Mouse (Mus musculus) kidney, postnatal 0 days (tissue): ENCODE measurements around the gene Cntnap2. TPM values are rescaled to one million over a fixed set of nuclear protein-coding genes. Genes with fewer than 3 reads are reported as not detected.
"Not testable (repeated sequence)": the region's sequence is repeated elsewhere in the genome, so short reads cannot be mapped to it uniquely, and the experiment has no call there.

Source experiments
- ATAC-seq: fragments of 200-750 bp; cut with Nextera tagmentation; replicated peaks from 2 replicates; pipeline ENCODE4 v1.8.0; 2017; ENCODE audit warnings: low read depth, moderate number of reproducible peaks, moderate TSS enrichment, moderate library complexity; ENCODE audit not compliant: low FRiP score
- DNase-seq: peaks from one replicate; pipeline ENCODE4 v3.0.0-alpha.2; 2016; ENCODE audit warnings: low spot score
- H3K27ac ChIP-seq: fragments of 300-500 bp; sonication (generic); 2 replicates; pipeline ENCODE4 v1.5.1; 2014; ENCODE audit warnings: mild to moderate bottlenecking
- H3K27me3 ChIP-seq: fragments of 300-500 bp; sonication (generic); 2 replicates; pipeline ENCODE4 v1.6.1; 2014; ENCODE audit warnings: low read length, mixed read lengths; ENCODE audit not compliant: insufficient read depth
- H3K36me3 ChIP-seq: fragments of 300-500 bp; sonication (generic); 2 replicates; pipeline ENCODE4 v1.6.1; 2014; ENCODE audit warnings: low read length, mixed read lengths; ENCODE audit not compliant: insufficient read depth
- H3K4me1 ChIP-seq: fragments of 300-500 bp; sonication (generic); replicated peaks from 2 replicates; pipeline ENCODE4 v1.6.1; 2014; ENCODE audit warnings: antibody characterized with exemption, low read length, mixed read lengths; ENCODE audit not compliant: insufficient read depth
- H3K4me2 ChIP-seq: fragments of 300-500 bp; sonication (generic); 2 replicates; pipeline ENCODE4 v1.6.1; 2014; ENCODE audit warnings: mild to moderate bottlenecking, low read length, moderate library complexity, mixed read lengths
- H3K4me3 ChIP-seq: fragments of 300-500 bp; sonication (generic); replicated peaks from 2 replicates; pipeline ENCODE4 v1.5.1; 2014; ENCODE audit warnings: low read depth, low read length
- H3K9ac ChIP-seq: fragments of 300-500 bp; sonication (generic); 2 replicates; pipeline ENCODE4 v1.6.1; 2014; ENCODE audit warnings: low read depth, low read length
- H3K9me3 ChIP-seq: fragments of 300-500 bp; sonication (generic); replicated peaks from 2 replicates; pipeline ENCODE4 v1.6.1; 2016; ENCODE audit warnings: low read length, inconsistent platforms, mixed read lengths
- CTCF ChIP-seq: IDR thresholded peaks from 2 replicates; pipeline ENCODE4 v1.5.1; 2016; ENCODE audit warnings: antibody characterized with exemption, low read depth, mild to moderate bottlenecking, moderate library complexity
- WGBS: fragments of 180-500 bp; shearing (Covaris S2); extraction: QIAGEN DNeasy Blood & Tissue Kit; methylation state at CpG from one replicate; pipeline ENCODE4 v1.1.7; 2014; 5-methylcytosine and 5-hydroxymethylcytosine counted together
- polyA plus RNA-seq: library from polyadenylated mRNA; unstranded; fragments of >200 nt; fragmentation: Nextera tagmentation; extraction: Ambion mirVana; gene quantifications from 2 replicates; pipeline ENCODE4 v1.2.1, GENCODE M21; 2015

Cntnap2 gene
- polyA plus RNA-seq, 1 experiment from 2014 or later = 2.8 TPM

- DNase-seq = no peak
- ATAC-seq = no peak
- Histone ChIP-seq H3K9ac (no peak overlapping the region), H3K36me3 (no peaks in the 10 kb centered on the region), H3K27me3 (no peaks in the 10 kb centered on the region), H3K4me2 (no peak overlapping the region), H3K27ac (no peak overlapping the region), H3K4me3 (no peak overlapping the region), H3K4me1 (no peaks in the 10 kb centered on the region), H3K9me3 (no peaks in the 10 kb centered on the region)
- WGBS = 84% methylated on average over 2 of the region's 2 CpGs
- TF ChIP-seq CTCF = no peak
Observed at GRCm38 (mm10) chr6:46450917-46451638, 1391.9 kb downstream of the Cntnap2 start.

GRCm38 (mm10) chr6:46472683-46473082 is 1413.5 kb downstream of the Cntnap2 start:
- WGBS = 70% methylated on average over 4 of the region's 4 CpGs
- no peaks in the 10 kb centered on the region for H3K9me3 ChIP-seq
- H3K36me3 ChIP-seq = no peaks in the 10 kb centered on the region
- H3K27me3 ChIP-seq = no peaks in the 10 kb centered on the region
- H3K4me2 ChIP-seq = no peak overlapping the region
- ATAC-seq (no peak), DNase-seq (no peak)
- H3K9ac ChIP-seq = no peak overlapping the region
- no peak overlapping the region for H3K4me3 ChIP-seq
- no peaks in the 10 kb centered on the region for H3K4me1 ChIP-seq
- no peak for TF ChIP-seq CTCF
- H3K27ac ChIP-seq = no peak overlapping the region

GRCm38 (mm10) chr6:46484392-46484791 is 1425.2 kb downstream of the Cntnap2 start:
- 68% methylated on average over 3 of the region's 3 CpGs for WGBS
- no peak overlapping the region for H3K27ac ChIP-seq
- no peak overlapping the region for H3K4me3 ChIP-seq
- H3K4me1 ChIP-seq = no peaks in the 10 kb centered on the region
- no peaks in the 10 kb centered on the region for H3K9me3 ChIP-seq
- ATAC-seq (no peak), DNase-seq (no peak)
- no peak overlapping the region for H3K9ac ChIP-seq
- H3K27me3 ChIP-seq = no peaks in the 10 kb centered on the region
- H3K4me2 ChIP-seq = no peak overlapping the region
- H3K36me3 ChIP-seq = no peaks in the 10 kb centered on the region
- TF ChIP-seq CTCF = no peak

GRCm38 (mm10) chr6:46502786-46503185 is 1443.6 kb downstream of the Cntnap2 start:
- 69% methylated on average over 1 of the region's 1 CpGs for WGBS
- Histone ChIP-seq H3K27ac (no peak overlapping the region), H3K4me2 (no peak overlapping the region), H3K9ac (no peak overlapping the region), H3K4me1 (no peaks in the 10 kb centered on the region), H3K9me3 (no peaks in the 10 kb centered on the region), H3K4me3 (no peak overlapping the region), H3K36me3 (no peaks in the 10 kb centered on the region), H3K27me3 (no peaks in the 10 kb centered on the region)
- ATAC-seq (no peak), DNase-seq (no peak)
- no peak for TF ChIP-seq CTCF

- no peaks in the 10 kb centered on the region for H3K4me1 ChIP-seq
- H3K9me3 ChIP-seq = no peaks in the 10 kb centered on the region
- 75% methylated on average over 1 of the region's 1 CpGs for WGBS
- H3K27ac ChIP-seq = no peak overlapping the region
- TF ChIP-seq CTCF = no peak
- ATAC-seq (no peak), DNase-seq (no peak)
- H3K4me2 ChIP-seq = no peak overlapping the region
- no peaks in the 10 kb centered on the region for H3K27me3 ChIP-seq
- no peaks in the 10 kb centered on the region for H3K36me3 ChIP-seq
- H3K4me3 ChIP-seq = no peak overlapping the region
- H3K9ac ChIP-seq = no peak overlapping the region
Observed at GRCm38 (mm10) chr6:46512841-46513240, 1453.7 kb downstream of the Cntnap2 start.

GRCm38 (mm10) chr6:46537586-46537985 is 1478.4 kb downstream of the Cntnap2 start:
- ATAC-seq, DNase-seq, H3K27me3 ChIP-seq, H3K9me3 ChIP-seq, H3K4me2 ChIP-seq, H3K27ac ChIP-seq, H3K36me3 ChIP-seq, H3K4me1 ChIP-seq, H3K4me3 ChIP-seq, H3K9ac ChIP-seq: not testable (repeated sequence)
- 93% methylated on average over 2 of the region's 2 CpGs for WGBS

- no peak for DNase-seq
- Histone ChIP-seq H3K36me3 (no peaks in the 10 kb centered on the region), H3K9me3 (no peaks in the 10 kb centered on the region), H3K4me2 (no peak overlapping the region), H3K9ac (no peak overlapping the region), H3K4me3 (no peak overlapping the region), H3K4me1 (no peaks in the 10 kb centered on the region), H3K27ac (no peak overlapping the region), H3K27me3 (no peaks in the 10 kb centered on the region)
- no peak for ATAC-seq
- no peak for TF ChIP-seq CTCF
- WGBS = 81% methylated on average over 2 of the region's 2 CpGs
Observed at GRCm38 (mm10) chr6:46563470-46563869, 1504.3 kb downstream of the Cntnap2 start.
